Mouse (Mus musculus): ENCODE measurements at regions not wholly inside any gene's neighbourhood (a gene's known extent, or its start where the extent isn't known, plus 50 kb on each side); places are given as distances from the start of the nearest gene placed in this dataset.

DNA sequence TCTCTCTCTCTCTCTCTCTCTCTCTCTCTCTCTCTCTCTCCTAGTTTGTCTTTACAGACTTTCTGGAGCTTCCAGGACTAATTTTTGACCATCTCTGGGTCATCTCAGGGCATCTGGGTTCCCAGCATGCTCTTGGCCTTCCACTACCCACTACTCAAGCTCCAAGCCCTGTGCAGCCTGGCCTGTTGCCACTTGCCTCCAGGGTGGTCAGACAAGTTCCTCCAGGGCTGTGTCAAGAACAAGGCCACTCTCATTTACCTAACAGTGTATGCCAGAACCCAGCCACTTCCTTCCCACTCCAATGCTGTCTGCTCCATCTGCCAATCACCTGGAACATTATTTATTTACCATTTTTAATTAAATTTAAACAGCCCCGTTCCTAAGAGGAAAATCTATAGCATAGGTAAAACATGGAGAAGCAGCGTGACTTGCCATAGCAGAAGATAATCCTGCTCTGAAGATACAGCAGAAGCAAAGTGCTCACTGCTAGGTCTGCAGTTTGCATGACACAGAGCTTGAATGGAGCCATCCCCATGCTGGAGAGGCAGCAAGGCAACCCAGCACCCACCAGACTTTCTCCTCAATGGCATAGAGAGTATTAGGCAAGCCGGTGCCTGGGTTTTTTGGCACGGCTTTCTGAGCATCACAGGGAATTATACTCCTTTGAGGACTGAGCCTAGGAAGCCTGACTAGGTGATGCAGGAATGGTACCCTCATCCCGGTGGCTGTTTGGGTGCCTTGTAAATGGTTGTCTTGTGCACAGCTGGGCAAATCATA is 54.0 kb downstream of the Foxi1 start:
- WGBS, result 83% methylated on average over 5 of the region's 5 CpGs
- Histone ChIP-seq H3K27me3 (replicated peaks; ENCODE audit: control insufficient read depth, insufficient read depth, low read length) (no peaks in the 10 kb centered on the region), H3K4me3 (ENCODE audit: insufficient read depth, low read depth, low read length) (no peak overlapping the region), H3K36me3 (ENCODE audit: control insufficient read depth, insufficient read depth, low read length) (no peaks in the 10 kb centered on the region), H3K27ac (ENCODE audit: insufficient read depth, low read depth, low read length) (no peak overlapping the region), H3K4me1 (ENCODE audit: control insufficient read depth, insufficient read depth, low read length) (no peaks in the 10 kb centered on the region)
- TF ChIP-seq CTCF (conservative IDR thresholded peaks at IDR 0.05; ENCODE audit: insufficient read depth, insufficient read length, low read depth, low read length) (no peak), POLR2A (IDR thresholded peaks at IDR 0.05; ENCODE audit: low read depth, low read length) (no peak)
- DNase-seq, result no peak

DNA sequence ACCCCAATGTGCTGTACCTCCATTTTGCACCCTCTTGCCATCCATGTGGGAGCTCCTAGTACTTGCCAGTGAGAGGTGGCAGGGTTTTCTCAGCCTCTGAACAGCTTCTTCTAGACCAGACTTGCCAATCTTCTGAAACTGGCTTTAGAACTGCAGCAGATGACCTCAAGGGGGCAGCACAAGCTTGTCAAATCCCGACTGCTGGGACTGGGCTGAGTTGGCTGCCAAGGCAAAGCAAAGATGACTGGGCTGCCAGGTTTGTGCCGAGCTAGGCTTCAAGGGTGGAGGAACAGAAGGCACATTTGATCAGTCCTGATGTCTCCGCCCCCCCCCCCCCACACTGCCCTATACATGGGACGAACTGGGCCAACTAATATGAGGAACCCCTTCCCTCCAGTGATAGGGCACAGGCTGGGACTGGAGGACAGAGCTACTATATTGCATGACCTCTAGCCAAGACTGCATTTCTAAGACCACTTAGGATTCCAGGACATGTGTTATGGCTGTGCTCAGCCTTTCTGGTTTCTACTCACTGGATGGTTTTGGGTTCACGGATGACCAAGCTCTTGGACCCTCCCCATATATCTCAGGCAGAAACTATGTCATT is 51.1 kb upstream of the 4930469K13Rik start:
- Histone ChIP-seq H3K4me1 (ENCODE audit: control insufficient read depth, insufficient read depth, low read length) (no peaks in the 10 kb centered on the region), H3K4me3 (ENCODE audit: insufficient read depth, low read depth, low read length) (no peak overlapping the region), H3K36me3 (ENCODE audit: control insufficient read depth, insufficient read depth, low read length) (no peaks in the 10 kb centered on the region), H3K27me3 (replicated peaks; ENCODE audit: control insufficient read depth, insufficient read depth, low read length) (no peaks in the 10 kb centered on the region), H3K27ac (ENCODE audit: insufficient read depth, low read depth, low read length) (no peak overlapping the region)
- peak; percentile 79 for DNase-seq
- WGBS, result 20% methylated on average over 5 of the region's 5 CpGs
- TF ChIP-seq POLR2A (IDR thresholded peaks at IDR 0.05; ENCODE audit: low read depth, low read length) (no peak), CTCF (conservative IDR thresholded peaks at IDR 0.05; ENCODE audit: insufficient read depth, insufficient read length, low read depth, low read length) (peak; percentile 80)

Measured in kidney, adult 2 months (tissue).